Mouse (Mus musculus) liver, embryonic 16.5 days (tissue): Measurements from ENCODE around the gene Chrm3. TPM values are rescaled to one million over a fixed set of nuclear protein-coding genes. Genes with fewer than 3 reads are reported as not detected.

Experiments used
- ATAC-seq: fragments of 200-750 bp; cut with Nextera tagmentation; 2 replicates; pipeline ENCODE4 v1.8.0; 2017; ENCODE audit warnings: low read depth, mild to moderate bottlenecking, moderate number of reproducible peaks, moderate library complexity
- H3K27ac ChIP-seq: fragments of 300-500 bp; sonication (generic); 2 replicates; pipeline ENCODE4 v1.5.1; 2014; ENCODE audit warnings: mild to moderate bottlenecking, low read length
- H3K27me3 ChIP-seq: fragments of 300-500 bp; sonication (generic); 2 replicates; pipeline ENCODE4 v1.6.1; 2014; ENCODE audit warnings: low read depth, low read length, mixed read lengths; ENCODE audit not compliant: control insufficient read depth, insufficient read depth
- H3K36me3 ChIP-seq: fragments of 300-500 bp; sonication (generic); 2 replicates; pipeline ENCODE4 v1.6.1; 2014; ENCODE audit warnings: mild to moderate bottlenecking; ENCODE audit not compliant: control insufficient read depth, insufficient read depth
- H3K4me1 ChIP-seq: fragments of 300-500 bp; sonication (generic); 2 replicates; pipeline ENCODE4 v1.6.1; 2014; ENCODE audit warnings: low read depth, low read length, mixed read lengths; ENCODE audit not compliant: control insufficient read depth
- H3K4me2 ChIP-seq: fragments of 300-500 bp; sonication (generic); 2 replicates; pipeline ENCODE4 v1.6.1; 2014; ENCODE audit warnings: low read depth, low read length, mixed read lengths
- H3K4me3 ChIP-seq: fragments of 300-500 bp; sonication (generic); 2 replicates; pipeline ENCODE4 v1.5.1; 2014; ENCODE audit warnings: low read depth, mild to moderate bottlenecking, low read length
- H3K9ac ChIP-seq: fragments of 300-500 bp; sonication (generic); 2 replicates; pipeline ENCODE4 v1.6.1; 2014; ENCODE audit warnings: low read depth, low read length
- H3K9me3 ChIP-seq: fragments of 300-500 bp; sonication (generic); replicated peaks from 2 replicates; pipeline ENCODE4 v1.6.1; 2016; ENCODE audit warnings: low read length; ENCODE audit not compliant: control insufficient read depth
- WGBS: fragments of 180-500 bp; shearing (Covaris S2); extraction: QIAGEN DNeasy Blood & Tissue Kit; methylation state at CpG from one replicate; pipeline ENCODE4 v1.1.7; 2014; ENCODE audit not compliant: insufficient replicate concordance; 5-methylcytosine and 5-hydroxymethylcytosine counted together
- polyA plus RNA-seq: library from polyadenylated mRNA; unstranded; fragments of >200 nt; fragmentation: Nextera tagmentation; extraction: Ambion mirVana; gene quantifications from 2 replicates; pipeline ENCODE4 v1.2.1, GENCODE M21; 2015

The Chrm3 gene
- polyA plus RNA-seq, 1 experiment from 2014 or later = 0.05 TPM

- Histone ChIP-seq H3K4me1 (no peaks in the 10 kb centered on the region), H3K27ac (no peak overlapping the region), H3K27me3 (no peaks in the 10 kb centered on the region), H3K9ac (no peak overlapping the region), H3K9me3 (no peaks in the 10 kb centered on the region), H3K4me2 (no peak overlapping the region), H3K36me3 (no peaks in the 10 kb centered on the region), H3K4me3 (no peak overlapping the region)
- WGBS = 36% methylated on average over 1 of the region's 1 CpGs
- ATAC-seq = no peak
Observed at GRCm38 (mm10) chr13:10244243-10244998, 116.2 kb downstream of the Chrm3 start.

GRCm38 (mm10) chr13:10240238-10240637 is 120.4 kb downstream of the Chrm3 start:
- WGBS = 65% methylated on average over 3 of the region's 3 CpGs
- Histone ChIP-seq H3K9ac (no peak overlapping the region), H3K36me3 (no peaks in the 10 kb centered on the region), H3K27me3 (no peaks in the 10 kb centered on the region), H3K4me1 (no peaks in the 10 kb centered on the region), H3K9me3 (no peaks in the 10 kb centered on the region), H3K4me3 (no peak overlapping the region), H3K4me2 (no peak overlapping the region), H3K27ac (no peak overlapping the region)
- ATAC-seq = no peak

DNA sequence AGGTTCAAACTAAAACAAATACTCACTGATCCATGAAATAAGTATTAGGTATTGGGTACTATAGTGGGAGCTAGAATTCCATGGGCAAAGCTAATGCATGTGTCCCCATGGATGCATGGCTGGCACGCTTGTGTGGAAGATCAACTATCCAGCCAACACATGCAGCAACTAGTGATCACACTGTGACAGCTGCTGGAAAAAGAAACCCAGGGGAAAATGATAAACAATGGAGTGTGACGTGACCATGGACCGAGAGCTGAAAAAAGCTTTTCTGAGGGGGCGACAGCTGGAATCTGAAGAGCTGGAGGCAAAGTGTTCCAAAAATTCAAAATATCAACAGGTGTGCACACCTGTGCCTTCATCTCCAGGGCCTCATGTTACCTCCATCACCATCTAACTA is 120.8 kb downstream of the Chrm3 start:
- no peak overlapping the region for H3K4me2 ChIP-seq
- no peaks in the 10 kb centered on the region for H3K36me3 ChIP-seq
- no peak for ATAC-seq
- no peaks in the 10 kb centered on the region for H3K27me3 ChIP-seq
- WGBS = 74% methylated on average over 4 of the region's 4 CpGs
- H3K4me1 ChIP-seq = no peaks in the 10 kb centered on the region
- H3K4me3 ChIP-seq = no peak overlapping the region
- H3K9me3 ChIP-seq = no peaks in the 10 kb centered on the region
- no peak overlapping the region for H3K27ac ChIP-seq
- no peak overlapping the region for H3K9ac ChIP-seq

- H3K27me3 ChIP-seq = no peaks in the 10 kb centered on the region
- WGBS = 28% methylated on average over 2 of the region's 2 CpGs
Observed at GRCm38 (mm10) chr13:10237616-10238015, 123.0 kb downstream of the Chrm3 start.

DNA sequence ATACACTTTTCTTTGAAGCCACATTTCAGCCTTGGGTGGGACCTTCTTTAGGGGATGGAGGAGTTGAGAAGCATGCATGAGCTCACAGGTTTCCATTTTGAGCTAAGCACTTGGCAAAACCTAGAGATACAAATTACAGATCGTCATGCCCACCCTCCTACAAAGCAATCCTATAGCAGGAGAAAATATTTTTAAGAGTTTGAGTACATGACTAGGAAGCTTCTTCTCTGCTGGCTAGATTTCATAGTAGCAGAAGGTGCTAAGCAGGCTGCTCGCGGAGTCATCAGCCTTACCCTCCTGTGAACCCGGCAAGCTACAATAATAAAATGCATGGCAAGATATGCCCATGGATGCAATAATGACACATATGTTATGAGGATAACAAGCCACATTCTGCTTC is 124.4 kb downstream of the Chrm3 start:
- no peak overlapping the region for H3K9ac ChIP-seq
- H3K36me3 ChIP-seq = no peaks in the 10 kb centered on the region
- H3K9me3 ChIP-seq = no peaks in the 10 kb centered on the region
- no peaks in the 10 kb centered on the region for H3K27me3 ChIP-seq
- no peak overlapping the region for H3K4me3 ChIP-seq
- WGBS = 68% methylated on average over 4 of the region's 4 CpGs
- H3K4me1 ChIP-seq = no peaks in the 10 kb centered on the region
- no peak overlapping the region for H3K4me2 ChIP-seq
- no peak for ATAC-seq
- H3K27ac ChIP-seq = no peak overlapping the region

More at GRCm38 (mm10) chr13:10237616-10238015, 123.0 kb downstream of the Chrm3 start:
- Histone ChIP-seq H3K4me3 (no peak overlapping the region), H3K4me2 (no peak overlapping the region), H3K27ac (no peak overlapping the region), H3K4me1 (no peaks in the 10 kb centered on the region), H3K36me3 (no peaks in the 10 kb centered on the region), H3K9ac (no peak overlapping the region), H3K9me3 (no peaks in the 10 kb centered on the region)
- ATAC-seq = no peak

DNA sequence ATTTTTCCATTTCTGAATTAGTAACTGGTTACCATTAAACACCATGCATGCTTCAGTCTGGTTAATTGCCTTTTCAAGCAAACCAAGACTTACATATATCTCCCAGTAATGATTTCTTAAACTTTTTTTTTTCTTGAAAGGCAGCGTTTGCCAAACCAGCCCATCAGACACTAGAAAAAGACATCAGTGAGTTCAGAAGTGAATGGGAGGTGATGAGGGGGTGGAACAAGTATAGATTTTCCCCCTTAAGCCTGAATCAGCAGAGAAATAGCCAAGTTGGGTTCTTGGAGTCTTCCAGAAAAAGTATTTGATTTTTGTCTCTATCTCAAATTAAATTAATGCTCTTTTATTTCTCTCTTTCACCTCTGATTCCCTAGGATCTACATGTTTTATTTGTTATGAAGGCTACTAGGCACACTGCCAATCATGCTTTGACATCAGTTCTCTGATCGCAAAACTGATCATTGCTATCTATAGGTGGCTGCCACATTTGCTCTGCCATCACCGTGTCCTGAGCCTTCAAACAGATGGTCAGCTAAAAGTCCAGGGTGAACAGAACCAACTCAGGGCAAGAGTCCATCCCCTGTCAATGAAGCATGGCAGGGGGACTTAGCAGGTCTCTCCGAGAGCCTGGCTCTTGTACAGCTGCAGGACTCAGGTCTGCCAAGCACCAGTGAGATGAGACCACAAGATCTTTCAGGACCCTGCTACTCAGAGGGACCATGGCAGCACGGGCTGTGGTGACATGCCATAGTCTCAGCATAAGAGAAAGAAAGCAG is 125.1 kb downstream of the Chrm3 start:
- no peaks in the 10 kb centered on the region for H3K4me1 ChIP-seq
- H3K4me2 ChIP-seq = no peak overlapping the region
- no peak for ATAC-seq
- 61% methylated on average over 5 of the region's 5 CpGs for WGBS
- no peaks in the 10 kb centered on the region for H3K9me3 ChIP-seq
- H3K27me3 ChIP-seq = no peaks in the 10 kb centered on the region
- no peak overlapping the region for H3K27ac ChIP-seq
- H3K9ac ChIP-seq = no peak overlapping the region
- no peak overlapping the region for H3K4me3 ChIP-seq
- H3K36me3 ChIP-seq = no peaks in the 10 kb centered on the region

GRCm38 (mm10) chr13:10220403-10220802 is 140.2 kb downstream of the Chrm3 start:
- WGBS = 36% methylated on average over 4 of the region's 4 CpGs
- Histone ChIP-seq H3K4me2 (no peak overlapping the region), H3K27ac (no peak overlapping the region), H3K4me3 (no peak overlapping the region), H3K27me3 (no peaks in the 10 kb centered on the region), H3K4me1 (no peaks in the 10 kb centered on the region), H3K9me3 (no peaks in the 10 kb centered on the region), H3K36me3 (no peaks in the 10 kb centered on the region), H3K9ac (no peak overlapping the region)
- ATAC-seq = no peak

GRCm38 (mm10) chr13:10212112-10212511 is 148.5 kb downstream of the Chrm3 start:
- H3K4me1 ChIP-seq = no peaks in the 10 kb centered on the region
- no peak overlapping the region for H3K9ac ChIP-seq
- no peaks in the 10 kb centered on the region for H3K27me3 ChIP-seq
- H3K27ac ChIP-seq = no peak overlapping the region
- H3K4me3 ChIP-seq = no peak overlapping the region
- H3K36me3 ChIP-seq = no peaks in the 10 kb centered on the region
- H3K9me3 ChIP-seq = no peaks in the 10 kb centered on the region
- ATAC-seq = no peak
- WGBS = 55% methylated on average over 2 of the region's 2 CpGs
- H3K4me2 ChIP-seq = no peak overlapping the region
